ENCODE assay signal across 12 mouse cellular contexts in genomic region chr19:41474943-41475342, GRCm38 (mm10). TPM values are rescaled to one million over a fixed set of nuclear protein-coding genes. Genes with fewer than 3 reads are reported as not detected.
A peak's percentile ranks its signal among the peaks of the same experiment; 100 is the strongest.
DNase-seq lines count a peak whose midpoint lies in the region; ATAC-seq lines count a peak whose summit lies in the region.
"Had no signal": no experiment of that assay in that cellular context is flagged by ENCODE, and none has a peak within 500 bp of the region (broad histone marks: within the 10 kb centered on the region; RNA-seq: fewer than 3 reads in every experiment).

No protein-coding gene starts in this region.

- no peak overlapping the region for H3K4me3 ChIP-seq in macrophage (ENCODE audit: inconsistent target)
- H3K4me3 ChIP-seq: embryonic facial prominence, embryonic 15.5 days; limb, embryonic 15.5 days; neural tube, embryonic 12.5 days had no signal

- no peaks in the 10 kb centered on the region for H3K79me2 ChIP-seq in macrophage (ENCODE audit: inconsistent target)

- peak; percentile 15 to 22 for DNase-seq in adrenal gland, postnatal 36 days
- no peak for DNase-seq in adrenal gland, postnatal 25 days
- DNase-seq in NIH3T3 (ENCODE audit: low read depth), result peak; percentile 64
- peak; percentile 76 to 77 for DNase-seq in kidney, adult 8-10 months
- DNase-seq in urinary bladder, postnatal 14 days (ENCODE audit: low spot score), result no peak
- DNase-seq in gastrocnemius, postnatal 4 days (ENCODE audit: low spot score in 2 of 2), result no peak
- DNase-seq: gastrocnemius, postnatal 36 days had no signal

- ATAC-seq in cerebellum, adult (ENCODE audit: insufficient number of reproducible peaks, low FRiP score, low TSS enrichment), result no peak

- no peaks in the 10 kb centered on the region for H3K36me3 ChIP-seq in macrophage (ENCODE audit: inconsistent target)
- H3K36me3 ChIP-seq: embryonic facial prominence, embryonic 15.5 days; limb, embryonic 15.5 days; neural tube, embryonic 12.5 days had no signal

- peak overlapping the region; percentile 37 for H3K27ac ChIP-seq in macrophage
- H3K27ac ChIP-seq: embryonic facial prominence, embryonic 15.5 days; limb, embryonic 15.5 days; neural tube, embryonic 12.5 days had no signal

- 12% methylated on average over 2 of the region's 2 CpGs for WGBS in macrophage (ENCODE audit: missing documents)

RNA-seq across cellular contexts. Expression of gene Lcor, which starts 7.5 kb away (rescaled TPM):
- total RNA-seq in adrenal gland, postnatal 36 days (2021), result 10 to 100 TPM; 15.7 to 16.6 TPM
- total RNA-seq in adrenal gland, postnatal 25 days (2021), result 19.0 and 19.1 TPM in 2 replicates
- 100 to 1,000 TPM in 1 of 26 experiments, 10 to 100 TPM in 25; 16.0 to 133 (median 71.5) TPM for total RNA-seq in macrophage (2018; cell fraction: chromatin; rRNA removed)
- total RNA-seq in macrophage (2018; cell fraction: cytosol; rRNA removed), result 10 to 100 TPM in 20 of 26 experiments, 1 to 10 TPM in 6; 7.9 to 16.2 (median 12.3) TPM
- total RNA-seq in macrophage (2018; cell fraction: nucleus; rRNA removed), result 100 to 1,000 TPM in 1 of 26 experiments, 10 to 100 TPM in 25; 12.4 to 135 (median 47.8) TPM
- polyA plus RNA-seq in macrophage (2018), result 2.2 to 3.2 TPM (median 2.7 TPM) in 3 replicates
- total RNA-seq in gastrocnemius, postnatal 4 days (2021), result 10 to 100 TPM; 21.7 to 23.8 TPM

Comparison
In these comparisons a context has a peak if more than half of its experiments do, and no peak if none do; other contexts are left out.
1. DNase-seq: peak in adrenal gland, postnatal 36 days (2 of 2), NIH3T3 (single experiment) and kidney, adult 8-10 months (2 of 2); none in adrenal gland, postnatal 25 days (single experiment), urinary bladder, postnatal 14 days (single experiment) and gastrocnemius, postnatal 4 days (0 of 2).